Mouse (Mus musculus) heart, embryonic 15.5 days (tissue): ENCODE measurements around the gene Timm44. TPM values are rescaled to one million over a fixed set of nuclear protein-coding genes. Genes with fewer than 3 reads are reported as not detected.
A peak's percentile ranks its signal among the peaks of the same experiment; 100 is the strongest.
"Not testable (repeated sequence)": the region's sequence is repeated elsewhere in the genome, so short reads cannot be mapped to it uniquely, and the experiment has no call there.

Source experiments
- ATAC-seq: fragments of 200-750 bp; cut with Nextera tagmentation; replicated peaks from 2 replicates; pipeline ENCODE4 v1.8.0; 2017; ENCODE audit warnings: low read depth, moderate TSS enrichment; ENCODE audit not compliant: insufficient number of reproducible peaks, insufficient read depth, low FRiP score
- H3K27ac ChIP-seq: fragments of 300-500 bp; sonication (generic); 2 replicates; pipeline ENCODE4 v1.5.1; 2015; ENCODE audit warnings: mild to moderate bottlenecking, inconsistent platforms
- H3K27me3 ChIP-seq: fragments of 300-500 bp; sonication (generic); 2 replicates; pipeline ENCODE4 v1.6.1; 2015; ENCODE audit warnings: inconsistent platforms
- H3K36me3 ChIP-seq: fragments of 300-500 bp; sonication (generic); 2 replicates; pipeline ENCODE4 v1.6.1; 2015; ENCODE audit warnings: mild to moderate bottlenecking, inconsistent platforms
- H3K4me1 ChIP-seq: fragments of 300-500 bp; sonication (generic); replicated peaks from 2 replicates; pipeline ENCODE4 v1.6.1; 2015; ENCODE audit warnings: inconsistent platforms
- H3K4me2 ChIP-seq: fragments of 300-500 bp; sonication (generic); 2 replicates; pipeline ENCODE4 v1.6.1; 2015; ENCODE audit warnings: inconsistent platforms, mild to moderate bottlenecking, moderate library complexity
- H3K4me3 ChIP-seq: fragments of 300-500 bp; sonication (generic); 2 replicates; pipeline ENCODE4 v1.5.1; 2015; ENCODE audit warnings: mild to moderate bottlenecking, inconsistent platforms
- H3K9ac ChIP-seq: fragments of 300-500 bp; sonication (generic); 2 replicates; pipeline ENCODE4 v1.6.1; 2015; ENCODE audit warnings: mild to moderate bottlenecking, inconsistent platforms
- H3K9me3 ChIP-seq: fragments of 300-500 bp; sonication (generic); replicated peaks from 2 replicates; pipeline ENCODE4 v1.6.1; 2016; ENCODE audit warnings: inconsistent platforms
- WGBS: fragments of 180-500 bp; shearing (Covaris S2); methylation state at CpG from one replicate; pipeline ENCODE4 v1.1.7; 2015; ENCODE audit warnings: mixed read lengths; 5-methylcytosine and 5-hydroxymethylcytosine counted together
- polyA plus RNA-seq: library from polyadenylated mRNA; unstranded; fragments of >200 nt; fragmentation: Nextera tagmentation; extraction: Ambion mirVana; gene quantifications from 2 replicates; pipeline ENCODE4 v1.2.1, GENCODE M21; 2015

The Timm44 gene
- polyA plus RNA-seq, 1 experiment from 2014 or later: 59.5 TPM

DNA sequence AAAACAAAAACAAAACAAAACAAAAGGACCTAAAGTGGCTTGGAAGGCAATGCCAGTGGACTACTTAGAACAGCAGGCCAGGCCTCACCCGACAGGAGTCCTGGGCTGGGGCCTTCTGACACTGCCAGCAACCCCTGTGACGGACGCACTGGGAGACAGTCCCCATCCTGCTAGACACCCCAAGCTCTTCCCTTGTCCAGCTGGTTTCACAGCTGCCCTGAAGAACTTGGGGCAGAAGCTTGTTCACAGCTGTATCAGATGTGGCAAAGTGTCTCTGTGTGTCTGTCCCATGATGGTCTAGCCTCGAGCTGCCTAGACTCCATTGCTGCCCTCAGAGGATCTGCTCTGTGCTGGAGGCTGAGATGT, 15.9 kb downstream of the Timm44 start:
- H3K4me1 ChIP-seq: peaks cover 27% of the 10 kb centered on the region
- H3K36me3 ChIP-seq: peaks cover 62% of the 10 kb centered on the region
- H3K9ac ChIP-seq: no peak overlapping the region
- no peaks in the 10 kb centered on the region for H3K27me3 ChIP-seq
- no peaks in the 10 kb centered on the region for H3K9me3 ChIP-seq
- no peak overlapping the region for H3K4me3 ChIP-seq
- no peak for ATAC-seq
- 85% methylated on average over 4 of the region's 4 CpGs for WGBS
- peak overlapping the region; percentile 59 for H3K27ac ChIP-seq
- H3K4me2 ChIP-seq: no peak overlapping the region

DNA sequence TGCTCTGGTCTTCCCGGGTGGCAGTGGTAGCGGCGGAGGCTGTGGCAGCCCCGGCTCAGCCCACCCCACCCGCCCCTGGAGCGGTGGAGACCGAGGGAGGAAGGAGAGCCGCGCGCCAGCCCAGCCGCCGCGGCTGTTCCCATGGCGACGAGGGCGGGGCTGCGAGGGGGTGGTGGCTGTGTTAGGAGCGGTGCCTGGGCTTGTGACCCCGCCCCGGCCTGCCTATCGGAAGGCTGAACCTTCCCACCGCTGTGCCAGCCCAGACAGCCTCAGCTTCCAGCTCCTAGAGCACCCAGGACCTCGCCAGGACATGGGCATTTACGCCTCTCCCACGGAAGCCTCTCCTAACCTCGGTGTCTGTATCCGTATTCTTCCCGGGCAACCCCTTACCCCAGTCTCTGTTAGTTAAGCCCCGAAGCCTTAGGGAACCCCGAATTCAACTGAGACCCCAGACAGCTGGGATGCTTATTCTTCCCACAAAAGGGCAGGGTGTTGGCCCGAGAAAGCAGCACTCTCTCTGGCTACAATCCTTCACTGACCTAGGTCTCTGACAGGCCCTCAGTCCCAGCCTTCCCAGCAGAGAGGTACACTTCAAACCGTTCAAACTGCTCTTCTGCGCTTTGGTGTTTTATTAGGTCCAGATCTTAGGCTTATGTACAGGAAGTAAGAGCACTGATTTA, 16.4 kb downstream of the Timm44 start, which contains the start of gene Ctxn1:
TSS of gene Ctxn1 (minus strand) at position 150 of the 680 bp plus-strand sequence.
- Histone ChIP-seq H3K4me3 (peak within 1 kb of the TSS; percentile 79), H3K9ac (peak within 1 kb of the TSS; percentile 71), H3K4me1 (peaks cover 27% of the 10 kb centered on the region), H3K27me3 (no peaks in the 10 kb centered on the region), H3K36me3 (peaks cover 58% of the 10 kb centered on the region), H3K9me3 (no peaks in the 10 kb centered on the region), H3K4me2 (peak within 1 kb of the TSS; percentile 96), H3K27ac (peak within 1 kb of the TSS; percentile 67)
- ATAC-seq: peak; percentile 93
- 8% methylated on average over 33 of the region's 33 CpGs for WGBS

DNA sequence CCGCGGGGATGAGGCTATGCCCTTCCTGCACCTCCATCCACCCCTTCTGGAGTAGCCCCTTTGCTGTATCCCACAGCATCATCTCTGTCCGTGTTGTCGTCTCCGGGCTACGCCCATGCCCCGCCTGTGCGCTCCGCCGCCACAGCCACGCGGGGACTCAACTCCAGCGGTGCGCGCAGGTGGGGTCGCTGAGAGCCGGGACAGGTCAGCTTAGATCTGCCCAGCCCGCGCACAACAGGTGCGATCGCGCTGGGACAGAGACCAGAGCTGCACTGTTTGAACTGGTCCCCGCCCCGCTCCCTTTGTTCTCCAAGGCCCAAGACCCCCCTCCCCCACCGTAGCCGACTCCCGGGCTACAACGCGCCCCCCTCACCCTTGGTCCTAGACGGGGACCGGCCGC, 17.0 kb downstream of the Timm44 start:
- H3K4me3 ChIP-seq: peak overlapping the region; percentile 79
- H3K4me2 ChIP-seq: peak overlapping the region; percentile 96
- H3K27ac ChIP-seq: peak overlapping the region; percentile 67
- peak; percentile 58; the same call in 1 of the 2 replicates for ATAC-seq
- H3K27me3 ChIP-seq: no peaks in the 10 kb centered on the region
- peaks cover 33% of the 10 kb centered on the region for H3K4me1 ChIP-seq
- H3K36me3 ChIP-seq: peaks cover 52% of the 10 kb centered on the region
- under 1% methylated on average over 32 of the region's 32 CpGs for WGBS
- peak overlapping the region; percentile 71 for H3K9ac ChIP-seq
- no peaks in the 10 kb centered on the region for H3K9me3 ChIP-seq

DNA sequence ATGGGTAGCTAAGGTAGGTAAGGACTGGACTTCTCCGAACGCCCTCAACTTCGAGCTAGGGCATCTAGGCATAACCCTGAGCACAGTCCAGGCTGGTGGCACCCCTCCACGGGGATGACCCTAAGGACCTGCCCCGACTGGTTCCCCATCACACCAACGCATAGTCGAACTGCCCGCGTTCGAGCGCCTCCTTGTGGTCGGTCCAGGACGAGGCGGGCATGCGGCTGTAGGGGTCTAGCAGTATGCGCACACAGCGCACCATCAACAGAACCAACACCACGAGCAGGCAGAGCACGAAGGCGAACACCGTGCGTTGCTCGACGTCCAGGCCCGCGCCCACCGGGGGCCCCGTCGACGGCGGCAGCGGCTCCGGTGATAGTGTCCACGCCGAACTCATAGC, 17.5 kb downstream of the Timm44 start:
- Histone ChIP-seq H3K36me3 (peaks cover 48% of the 10 kb centered on the region), H3K27ac (peak overlapping the region; percentile 67), H3K4me3 (peak overlapping the region; percentile 79), H3K9me3 (no peaks in the 10 kb centered on the region), H3K4me1 (peaks cover 35% of the 10 kb centered on the region), H3K9ac (peak overlapping the region; percentile 71), H3K27me3 (no peaks in the 10 kb centered on the region), H3K4me2 (peak overlapping the region; percentile 96)
- peak; percentile 59 for ATAC-seq
- 4% methylated on average over 35 of the region's 35 CpGs for WGBS

DNA sequence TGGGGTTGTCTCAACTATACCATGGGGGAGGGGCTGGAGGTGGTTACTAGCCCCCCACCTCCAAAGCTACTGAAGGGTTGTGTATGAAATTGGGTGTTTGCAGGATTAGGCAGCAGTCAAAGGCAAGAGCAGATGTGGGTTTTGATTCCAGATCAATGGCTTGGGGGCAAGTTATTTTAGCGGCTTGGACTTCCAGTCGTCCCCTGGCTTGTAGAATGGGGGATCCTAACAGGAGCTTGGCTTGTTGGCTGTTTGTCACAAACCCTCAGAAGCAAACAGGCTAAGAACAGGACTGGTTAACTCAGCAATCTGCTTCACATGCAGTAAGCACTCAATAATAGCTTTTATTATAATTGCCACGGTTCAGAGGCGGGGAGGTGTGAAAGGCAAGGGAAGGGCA, 18.4 kb downstream of the Timm44 start:
- Histone ChIP-seq H3K36me3 (peaks cover 45% of the 10 kb centered on the region), H3K27ac (no peak overlapping the region), H3K9ac (no peak overlapping the region), H3K9me3 (no peaks in the 10 kb centered on the region), H3K4me2 (peak overlapping the region; percentile 96; the same call in 1 of the 2 replicates), H3K4me1 (peaks cover 39% of the 10 kb centered on the region), H3K27me3 (no peaks in the 10 kb centered on the region), H3K4me3 (no peak overlapping the region)
- no peak for ATAC-seq
- 83% methylated on average over 4 of the region's 4 CpGs for WGBS

DNA sequence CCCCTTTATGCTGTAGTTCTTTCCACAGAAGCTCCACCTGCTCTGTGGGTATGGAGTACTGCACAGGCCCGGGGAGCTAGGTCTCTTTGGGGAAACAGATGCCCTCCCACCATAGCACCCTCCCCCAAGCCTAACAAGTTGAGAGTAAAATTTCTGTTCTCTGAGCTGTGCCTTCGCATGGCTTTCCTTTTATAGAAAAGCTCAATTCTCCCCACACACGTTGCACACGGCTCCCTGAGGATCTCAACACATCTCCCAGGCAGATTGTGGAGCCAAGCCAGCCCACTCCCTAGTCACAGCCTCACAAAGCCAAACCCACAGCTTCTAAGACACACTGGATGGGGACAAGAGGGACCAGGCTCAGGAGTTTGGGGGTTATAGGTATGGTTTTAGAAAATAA, 18.8 kb downstream of the Timm44 start:
- Histone ChIP-seq H3K27ac (0 out of 2 replicates have a peak overlapping the region, but pooled peaks have one; percentile 2), H3K9me3 (no peaks in the 10 kb centered on the region), H3K27me3 (no peaks in the 10 kb centered on the region), H3K4me1 (peaks cover 42% of the 10 kb centered on the region), H3K36me3 (peaks cover 42% of the 10 kb centered on the region), H3K9ac (no peak overlapping the region), H3K4me2 (no peak overlapping the region), H3K4me3 (no peak overlapping the region)
- WGBS: 39% methylated on average over 4 of the region's 4 CpGs
- no peak for ATAC-seq

DNA sequence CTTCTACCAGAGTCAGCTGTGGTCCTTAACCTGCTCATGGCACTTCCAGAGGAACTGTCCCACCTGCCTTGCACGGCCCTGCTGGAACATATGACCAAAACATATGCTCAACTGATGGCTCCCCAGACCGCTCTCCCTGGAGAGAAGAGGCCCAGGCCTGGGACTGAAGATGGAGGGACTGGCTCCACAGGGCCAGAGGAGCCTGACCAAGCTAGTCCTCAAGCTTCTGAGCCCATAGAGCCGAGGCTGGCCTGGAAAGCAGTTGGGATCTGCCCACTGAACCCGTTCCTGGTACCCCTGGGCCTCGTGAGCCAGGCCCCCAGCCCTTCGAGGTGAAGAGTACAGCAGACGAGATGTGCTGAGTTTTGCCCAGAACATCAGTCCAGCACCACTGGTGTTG, 20.2 kb downstream of the Timm44 start:
- Histone ChIP-seq H3K36me3 (peaks cover 28% of the 10 kb centered on the region), H3K4me1 (peaks cover 45% of the 10 kb centered on the region)
- H3K4me2 ChIP-seq, H3K9ac ChIP-seq, H3K27ac ChIP-seq, H3K4me3 ChIP-seq, ATAC-seq, H3K27me3 ChIP-seq, H3K9me3 ChIP-seq: not testable (repeated sequence)
- 82% methylated on average over 7 of the region's 7 CpGs for WGBS

DNA sequence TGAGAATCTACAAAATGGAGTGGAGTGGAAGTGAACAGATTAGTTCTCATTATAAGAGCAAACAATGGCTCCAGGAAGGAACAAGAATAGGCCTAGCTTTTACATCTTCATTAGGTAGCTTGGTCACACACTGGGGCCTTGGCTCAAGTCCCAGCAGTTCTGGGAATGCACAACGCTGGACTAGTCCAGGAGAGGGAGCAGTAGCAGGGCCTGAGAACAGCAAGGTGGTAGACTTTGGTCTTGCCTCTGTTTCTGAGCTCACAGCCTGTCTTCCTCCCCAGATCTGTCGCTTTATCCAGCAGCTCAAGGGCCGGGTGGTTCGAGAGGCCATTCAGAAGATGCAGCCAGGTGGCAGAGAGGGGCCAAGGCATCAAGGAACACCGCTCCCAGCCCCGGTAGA, 21.7 kb downstream of the Timm44 start:
- peak overlapping the region; percentile 91; the same call in 1 of the 2 replicates for H3K27ac ChIP-seq
- peak overlapping the region; percentile 77 for H3K4me3 ChIP-seq
- H3K9me3 ChIP-seq: no peaks in the 10 kb centered on the region
- no peak for ATAC-seq
- H3K4me1 ChIP-seq: peaks cover 52% of the 10 kb centered on the region
- peaks cover 17% of the 10 kb centered on the region; the same call in 1 of the 2 replicates for H3K36me3 ChIP-seq
- H3K4me2 ChIP-seq: peak overlapping the region; percentile 82
- 66% methylated on average over 6 of the region's 6 CpGs for WGBS
- H3K27me3 ChIP-seq: no peaks in the 10 kb centered on the region
- 0 out of 2 replicates have a peak overlapping the region, but pooled peaks have one; percentile 11 for H3K9ac ChIP-seq

DNA sequence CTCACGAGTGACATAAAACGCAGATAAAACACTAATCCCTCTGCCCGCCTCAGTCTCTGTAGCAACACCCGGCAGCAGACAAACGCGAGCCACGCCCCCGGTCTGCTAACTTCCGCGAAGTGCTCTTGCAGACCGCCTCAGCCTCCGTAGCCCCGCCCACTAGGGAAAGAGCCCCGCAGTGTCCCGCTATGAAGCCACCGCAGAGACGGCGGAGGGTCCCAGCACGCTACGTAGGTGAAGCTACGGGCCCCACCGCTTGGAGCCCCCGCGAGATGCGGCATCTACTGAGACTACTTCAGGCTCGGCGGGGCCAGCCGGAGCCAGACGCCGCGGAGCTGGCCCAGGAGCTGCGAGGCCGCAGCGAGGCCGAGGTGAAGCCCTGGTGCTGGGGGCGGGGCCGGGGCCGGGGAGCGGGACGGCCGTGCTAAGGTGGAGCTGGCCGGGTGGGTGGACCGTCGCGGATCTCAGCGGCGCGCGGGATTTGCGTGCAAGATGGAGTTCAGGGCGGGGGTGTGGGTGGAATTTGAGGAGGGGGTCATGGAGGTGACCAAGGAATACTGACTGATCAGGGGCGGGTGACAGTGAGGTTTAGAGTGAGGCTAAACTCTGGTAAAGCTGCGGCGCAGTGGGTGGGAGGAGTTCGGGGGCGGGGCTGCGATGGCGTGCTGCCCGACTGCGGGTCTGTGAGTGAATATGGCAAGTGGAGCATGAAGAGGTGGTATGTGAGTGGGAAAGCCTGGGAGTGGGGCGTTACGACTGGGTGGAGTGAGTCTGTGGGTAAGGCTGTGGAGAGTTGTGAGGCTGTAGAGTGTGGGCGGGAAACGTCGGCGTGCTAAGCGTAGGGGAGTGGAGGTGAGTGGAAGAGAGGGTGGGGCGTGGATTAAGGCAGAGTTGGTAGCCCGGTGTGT, 22.5 kb downstream of the Timm44 start, which contains the start of gene Snapc2:
TSS of gene Snapc2 (plus strand) at position 147 of the 908 bp plus-strand sequence.
- Histone ChIP-seq H3K36me3 (peaks cover 17% of the 10 kb centered on the region; the same call in 1 of the 2 replicates), H3K9me3 (no peaks in the 10 kb centered on the region), H3K9ac (peak within 1 kb of the TSS; percentile 94), H3K4me2 (peak within 1 kb of the TSS; percentile 82), H3K4me1 (peaks cover 50% of the 10 kb centered on the region), H3K4me3 (peak within 1 kb of the TSS; percentile 77), H3K27me3 (no peaks in the 10 kb centered on the region), H3K27ac (peak within 1 kb of the TSS; percentile 91)
- under 1% methylated on average over 69 of the region's 69 CpGs for WGBS
- ATAC-seq: peak; percentile 85

DNA sequence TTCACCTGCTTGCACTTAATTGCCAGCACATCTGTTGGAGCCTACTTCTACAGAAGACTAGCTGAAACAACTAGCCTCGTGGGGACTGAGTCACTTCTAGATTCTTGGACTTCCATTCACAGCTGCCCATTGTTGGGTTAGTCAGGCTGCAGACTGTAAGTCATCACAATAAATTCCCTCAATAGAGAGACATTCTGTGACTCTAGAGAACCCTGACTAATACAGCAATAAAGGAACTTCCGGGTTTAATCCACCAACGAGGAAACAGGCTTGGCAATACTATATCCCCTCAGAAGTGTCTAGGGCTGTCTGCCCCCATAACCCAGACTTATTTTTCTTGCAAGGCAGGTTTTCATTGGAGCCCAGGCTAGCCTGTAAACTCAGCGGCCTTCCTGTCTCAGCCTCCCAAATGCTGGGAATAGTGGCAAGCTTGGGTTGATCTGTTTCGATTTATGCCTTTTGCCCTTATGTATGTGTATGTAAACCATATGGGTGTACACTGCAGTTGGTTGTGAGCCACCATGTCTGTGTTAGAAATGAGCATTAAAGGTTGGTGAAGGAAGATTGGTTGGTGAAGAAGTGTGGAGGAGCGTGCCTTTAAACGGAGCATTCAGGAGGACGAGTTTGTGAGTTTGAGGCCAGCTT, 23.5 kb downstream of the Timm44 start:
- WGBS: 35% methylated on average over 8 of the region's 8 CpGs
- no peak for ATAC-seq
- H3K27ac ChIP-seq: peak overlapping the region; percentile 13; the same call in 1 of the 2 replicates

More for the DNA sequence above, 23.5 kb downstream of the Timm44 start:
- H3K4me2 ChIP-seq: peak overlapping the region; percentile 82
- no peaks in the 10 kb centered on the region for H3K27me3 ChIP-seq
- peak overlapping the region; percentile 77 for H3K4me3 ChIP-seq
- H3K36me3 ChIP-seq: peaks cover 17% of the 10 kb centered on the region; the same call in 1 of the 2 replicates
- H3K4me1 ChIP-seq: peaks cover 42% of the 10 kb centered on the region
- peak overlapping the region; percentile 94 for H3K9ac ChIP-seq
- no peaks in the 10 kb centered on the region for H3K9me3 ChIP-seq
